Mouse (Mus musculus) forebrain, embryonic 11.5 days (tissue): ENCODE data around the gene Gpr61. TPM values are rescaled to one million over a fixed set of nuclear protein-coding genes. Genes with fewer than 3 reads are reported as not detected.

ENCODE experiments used
- ATAC-seq: fragments of 200-750 bp; cut with Nextera tagmentation; replicated peaks from 2 replicates; pipeline ENCODE4 v1.8.0; 2017; ENCODE audit warnings: moderate TSS enrichment; ENCODE audit not compliant: low FRiP score
- DNase-seq: peaks from one replicate; pipeline ENCODE4 v3.0.0-alpha.2; 2017; ENCODE audit warnings: low spot score
- H3K27ac ChIP-seq: fragments of 300-500 bp; sonication (generic); 2 replicates; pipeline ENCODE4 v1.5.1; 2014; ENCODE audit warnings: low read depth, low read length
- H3K27me3 ChIP-seq: fragments of 300-500 bp; sonication (generic); 2 replicates; pipeline ENCODE4 v1.6.1; 2014; ENCODE audit warnings: mild to moderate bottlenecking, low read length, mixed read lengths; ENCODE audit not compliant: control insufficient read depth, insufficient read depth
- H3K36me3 ChIP-seq: fragments of 300-500 bp; sonication (generic); 2 replicates; pipeline ENCODE4 v1.6.1; 2014; ENCODE audit warnings: mild to moderate bottlenecking, low read length, moderate library complexity, mixed read lengths; ENCODE audit not compliant: control insufficient read depth, insufficient read depth
- H3K4me1 ChIP-seq: fragments of 300-500 bp; sonication (generic); replicated peaks from 2 replicates; pipeline ENCODE4 v1.6.1; 2014; ENCODE audit warnings: low read length, mixed read lengths; ENCODE audit not compliant: control insufficient read depth, insufficient read depth
- H3K4me2 ChIP-seq: fragments of 300-500 bp; sonication (generic); 2 replicates; pipeline ENCODE4 v1.6.1; 2014; ENCODE audit warnings: low read depth, mild to moderate bottlenecking, low read length, moderate library complexity, mixed read lengths; ENCODE audit not compliant: severe bottlenecking
- H3K4me3 ChIP-seq: fragments of 300-500 bp; sonication (generic); 2 replicates; pipeline ENCODE4 v1.5.1; 2014; ENCODE audit warnings: low read depth, low read length
- H3K9ac ChIP-seq: fragments of 300-500 bp; sonication (generic); 2 replicates; pipeline ENCODE4 v1.6.1; 2014; ENCODE audit warnings: low read length
- H3K9me3 ChIP-seq: fragments of 300-500 bp; sonication (generic); 2 replicates; pipeline ENCODE4 v1.6.1; 2016; ENCODE audit warnings: low read length, mixed read lengths; ENCODE audit not compliant: control insufficient read depth
- WGBS: fragments of 180-500 bp; shearing (Covaris S2); extraction: QIAGEN DNeasy Blood & Tissue Kit; methylation state at CpG from one replicate; pipeline ENCODE4 v1.1.7; 2014; 5-methylcytosine and 5-hydroxymethylcytosine counted together
- polyA plus RNA-seq: library from polyadenylated mRNA; unstranded; fragments of >200 nt; fragmentation: Nextera tagmentation; extraction: Ambion mirVana; gene quantifications from 2 replicates; pipeline ENCODE4 v1.2.1, GENCODE M21; 2014

Gpr61 gene
- polyA plus RNA-seq, 1 experiment from 2014 or later = 0.32 TPM

DNA sequence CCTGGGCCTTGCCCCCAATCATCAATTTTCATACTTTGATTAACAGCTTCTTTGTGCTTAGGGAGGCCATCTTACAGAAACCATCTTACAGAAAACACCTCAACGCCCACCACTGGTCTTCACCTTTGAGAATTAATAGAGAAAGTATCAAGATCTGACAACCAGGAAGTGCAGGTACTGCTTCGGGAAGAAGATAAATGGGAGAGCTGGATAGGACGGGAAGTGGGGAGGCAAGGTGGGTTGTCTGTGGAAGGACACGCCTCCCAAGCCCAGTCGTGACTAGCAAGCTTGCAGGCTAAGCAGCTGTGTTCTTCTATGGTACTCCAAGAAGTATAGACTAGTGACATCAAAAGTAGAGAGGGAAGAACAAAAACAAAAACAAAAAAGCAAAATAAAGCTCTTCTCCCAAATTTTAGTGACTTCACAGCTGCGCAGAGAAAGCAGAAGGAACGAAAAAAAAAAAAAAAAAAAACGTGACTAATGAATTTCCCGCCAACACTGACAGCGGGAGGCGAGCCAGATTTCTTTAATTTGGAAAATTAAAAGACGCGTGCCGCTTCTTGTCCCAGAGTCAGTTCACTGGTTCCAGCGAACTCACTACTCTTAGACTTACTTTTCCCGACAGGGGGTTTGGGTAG, 30.9 kb upstream of the Gpr61 start:
- Histone ChIP-seq H3K9ac (peak overlapping the region; percentile 72), H3K36me3 (no peaks in the 10 kb centered on the region), H3K4me1 (peaks cover 4% of the 10 kb centered on the region; the same call in 1 of the 2 replicates), H3K4me3 (peak overlapping the region; percentile 73), H3K27ac (no peak overlapping the region), H3K9me3 (no peaks in the 10 kb centered on the region), H3K4me2 (peak overlapping the region; percentile 94), H3K27me3 (0 out of 2 replicates have a peak, but pooled peaks cover 3% of the 10 kb centered on the region)
- peak; percentile 46 for DNase-seq
- whole genome bisulfite sequencing = 4% methylated on average over 16 of the region's 16 CpGs
- ATAC-seq = no peak

DNA sequence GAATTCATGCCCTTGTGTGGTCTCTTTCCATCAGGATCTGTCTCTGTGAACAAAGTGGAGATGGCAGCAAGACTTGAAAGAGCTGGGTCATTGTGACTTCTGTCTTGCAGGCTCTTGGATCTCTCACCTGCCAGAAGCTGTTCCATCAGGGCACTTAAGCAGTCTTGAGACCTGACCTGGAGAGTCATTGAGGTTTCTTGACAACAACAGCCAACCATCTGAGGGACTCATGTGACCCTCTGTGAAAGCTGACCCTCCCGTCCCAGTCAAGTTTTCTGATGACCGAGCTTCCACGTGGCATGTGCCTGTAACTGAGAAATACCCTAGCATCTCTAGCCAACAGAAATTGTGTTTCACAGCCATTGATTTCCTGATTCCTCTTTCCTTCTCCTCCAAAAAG, 30.1 kb upstream of the Gpr61 start:
- H3K9me3 ChIP-seq = no peaks in the 10 kb centered on the region

DNA sequence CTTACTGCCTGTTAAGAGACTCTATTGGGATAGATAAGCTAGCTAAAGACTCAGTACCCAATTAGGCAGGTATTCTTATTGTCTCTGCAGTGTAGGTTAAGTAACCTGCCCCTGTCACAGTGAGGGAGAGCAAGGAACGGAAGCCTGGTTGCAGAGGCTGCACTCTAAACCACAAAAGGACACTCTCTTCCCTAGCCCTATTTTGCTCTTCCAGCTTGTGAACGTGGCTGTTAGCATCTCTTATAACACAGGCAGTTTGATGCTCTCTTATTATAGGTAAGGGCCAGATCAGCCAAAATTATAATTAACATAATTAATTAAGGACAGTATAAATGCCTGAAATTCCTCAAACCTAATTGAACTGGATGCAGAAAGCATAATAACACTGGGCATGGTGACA, 25.8 kb upstream of the Gpr61 start:
- H3K9ac ChIP-seq = no peak overlapping the region
- 0 out of 2 replicates have a peak, but pooled peaks cover 3% of the 10 kb centered on the region for H3K27me3 ChIP-seq
- 32% methylated on average over 2 of the region's 2 CpGs for WGBS
- ATAC-seq (no peak), DNase-seq (peak; percentile 23)
- H3K36me3 ChIP-seq = no peaks in the 10 kb centered on the region
- H3K4me2 ChIP-seq = no peak overlapping the region
- H3K9me3 ChIP-seq = no peaks in the 10 kb centered on the region
- no peak overlapping the region for H3K4me3 ChIP-seq
- 0 out of 2 replicates have a peak, but pooled peaks cover 3% of the 10 kb centered on the region for H3K4me1 ChIP-seq
- no peak overlapping the region for H3K27ac ChIP-seq

More for the DNA sequence above, 30.1 kb upstream of the Gpr61 start:
- no peak overlapping the region for H3K9ac ChIP-seq
- peaks cover 4% of the 10 kb centered on the region; the same call in 1 of the 2 replicates for H3K4me1 ChIP-seq
- no peak overlapping the region for H3K4me3 ChIP-seq
- ATAC-seq = no peak
- H3K36me3 ChIP-seq = no peaks in the 10 kb centered on the region
- DNase-seq = peak; percentile 34
- WGBS = 81% methylated on average over 3 of the region's 3 CpGs
- H3K27me3 ChIP-seq = 0 out of 2 replicates have a peak, but pooled peaks cover 3% of the 10 kb centered on the region
- H3K27ac ChIP-seq = no peak overlapping the region
- H3K4me2 ChIP-seq = no peak overlapping the region

DNA sequence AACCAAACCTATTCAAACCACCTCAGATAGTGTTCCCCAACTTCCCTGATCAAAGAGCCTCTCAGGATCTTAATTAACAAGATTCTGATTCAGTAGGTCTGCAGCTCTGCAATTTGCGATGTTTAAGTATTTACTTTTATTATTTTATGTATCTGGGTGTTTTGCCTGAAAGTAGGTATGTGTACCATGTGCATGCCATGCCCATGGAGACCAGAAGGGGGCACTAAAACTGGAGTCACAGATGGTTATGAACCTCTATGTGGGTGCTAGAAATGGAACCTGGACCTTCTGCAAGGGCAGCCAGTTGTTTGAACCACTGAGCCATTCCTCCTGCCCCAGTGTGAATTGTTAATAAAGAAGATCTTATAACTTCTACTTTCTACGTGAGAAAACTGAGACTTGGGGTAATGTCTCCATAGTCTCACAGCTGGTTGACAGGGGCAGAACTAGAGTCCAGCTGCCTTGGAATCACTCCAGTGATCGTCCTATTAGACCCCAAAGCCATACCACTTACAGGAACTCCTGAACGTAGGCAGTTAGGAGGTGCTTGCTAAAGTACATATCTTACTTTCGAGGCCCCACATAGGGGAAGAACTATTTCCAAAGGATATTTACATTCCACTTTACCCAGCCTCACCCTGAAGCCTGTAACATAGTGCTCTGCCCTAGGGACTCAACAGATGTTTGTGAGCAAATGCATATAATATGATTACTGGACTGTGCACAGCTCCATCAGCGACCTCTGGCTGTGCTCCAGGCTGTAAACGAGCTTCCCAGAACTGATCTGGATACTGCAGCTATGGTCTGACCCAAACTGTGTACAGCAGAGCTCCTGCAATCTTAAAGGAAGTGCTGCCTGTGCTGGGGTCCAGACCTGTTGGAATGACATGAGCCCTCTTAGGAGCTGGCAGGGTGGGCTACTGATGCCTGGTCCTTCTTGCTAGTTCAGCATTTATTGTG, 24.4 kb upstream of the Gpr61 start:
- no peak overlapping the region for H3K9ac ChIP-seq
- no peak overlapping the region for H3K27ac ChIP-seq
- no peak overlapping the region for H3K4me2 ChIP-seq
- no peaks in the 10 kb centered on the region for H3K36me3 ChIP-seq
- no peaks in the 10 kb centered on the region for H3K27me3 ChIP-seq
- 81% methylated on average over 7 of the region's 7 CpGs for WGBS
- no peaks in the 10 kb centered on the region for H3K9me3 ChIP-seq
- H3K4me3 ChIP-seq = no peak overlapping the region
- DNase-seq = peak; percentile 25
- H3K4me1 ChIP-seq = peaks cover 11% of the 10 kb centered on the region
- no peak for ATAC-seq

DNA sequence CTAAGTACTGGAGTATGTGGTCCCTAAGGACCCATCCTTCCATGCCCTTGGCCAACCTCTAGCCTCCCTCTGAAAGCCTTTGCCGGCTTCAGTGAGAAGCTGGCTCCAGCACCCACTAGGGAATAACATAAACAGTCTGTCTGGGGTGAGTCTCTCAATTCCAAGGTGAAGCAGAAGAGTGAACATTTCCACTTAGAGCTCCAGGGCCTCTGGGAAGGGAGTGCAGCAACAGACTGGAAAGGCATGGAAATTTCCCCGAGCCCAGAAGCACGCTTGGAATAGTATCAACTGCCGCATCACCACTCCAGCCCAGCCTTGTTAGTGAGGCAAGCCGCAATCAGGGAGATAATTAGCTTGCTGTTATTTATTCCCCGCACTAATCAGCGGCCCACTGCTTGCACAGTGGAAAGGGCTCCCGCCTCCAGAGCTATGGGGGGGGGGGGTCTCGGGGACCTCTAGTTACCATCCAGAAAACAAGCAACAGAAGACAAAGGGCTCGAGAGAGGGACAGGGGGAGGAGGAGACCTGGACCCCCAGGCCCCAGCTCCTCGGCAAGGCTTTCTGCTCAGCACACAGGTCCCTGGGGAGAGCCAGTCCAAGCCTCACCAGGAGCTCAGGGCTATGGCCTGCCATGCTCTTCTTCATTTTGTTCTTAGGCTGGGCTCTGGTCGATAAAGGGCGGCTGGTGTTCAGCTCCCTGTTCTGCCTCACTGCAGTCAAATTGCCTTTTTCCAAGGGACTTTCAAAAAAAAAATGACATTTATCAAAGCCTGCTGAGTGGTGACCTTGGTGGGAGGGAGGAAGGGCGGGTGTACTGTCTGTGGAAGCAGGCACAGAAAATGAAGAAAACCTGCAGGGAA, 20.2 kb upstream of the Gpr61 start:
- peak; percentile 80 for DNase-seq
- H3K9me3 ChIP-seq = no peaks in the 10 kb centered on the region
- no peaks in the 10 kb centered on the region for H3K36me3 ChIP-seq
- peak overlapping the region; percentile 26; the same call in 1 of the 2 replicates for H3K4me2 ChIP-seq
- 21% methylated on average over 14 of the region's 14 CpGs for WGBS
- peak overlapping the region; percentile 4 for H3K27ac ChIP-seq
- H3K4me1 ChIP-seq = peaks cover 11% of the 10 kb centered on the region
- H3K9ac ChIP-seq = peak overlapping the region; percentile 35; the same call in 1 of the 2 replicates
- no peak overlapping the region for H3K4me3 ChIP-seq
- peak; percentile 92 for ATAC-seq
- H3K27me3 ChIP-seq = no peaks in the 10 kb centered on the region

DNA sequence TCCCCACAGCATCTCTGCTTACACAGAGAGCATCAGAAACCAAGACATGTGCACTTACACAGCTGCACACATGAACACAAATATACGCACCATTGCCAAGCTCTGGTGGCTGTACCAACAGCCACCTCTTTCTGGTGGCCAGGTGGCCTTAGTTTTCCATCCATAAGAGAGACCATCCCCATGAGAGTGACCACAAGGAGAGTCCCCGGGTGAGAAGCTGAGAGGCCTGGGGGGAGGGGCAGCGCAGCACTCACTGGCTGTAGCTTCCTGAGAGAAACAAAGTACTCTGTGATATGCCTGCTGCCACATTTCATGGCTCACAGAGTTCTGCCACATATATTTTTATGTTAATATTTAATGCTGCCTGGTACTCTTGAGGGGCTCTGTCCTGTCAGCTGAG, 14.5 kb upstream of the Gpr61 start:
- 49% methylated on average over 3 of the region's 3 CpGs for WGBS
- H3K9ac ChIP-seq = 0 out of 2 replicates have a peak overlapping the region, but pooled peaks have one; percentile 23
- no peak overlapping the region for H3K4me3 ChIP-seq
- peak; percentile 52 for DNase-seq
- H3K27ac ChIP-seq = no peak overlapping the region
- H3K9me3 ChIP-seq = no peaks in the 10 kb centered on the region
- ATAC-seq = no peak
- H3K4me2 ChIP-seq = no peak overlapping the region
- H3K27me3 ChIP-seq = 0 out of 2 replicates have a peak, but pooled peaks cover 2% of the 10 kb centered on the region
- no peaks in the 10 kb centered on the region for H3K36me3 ChIP-seq
- peaks cover 30% of the 10 kb centered on the region for H3K4me1 ChIP-seq

DNA sequence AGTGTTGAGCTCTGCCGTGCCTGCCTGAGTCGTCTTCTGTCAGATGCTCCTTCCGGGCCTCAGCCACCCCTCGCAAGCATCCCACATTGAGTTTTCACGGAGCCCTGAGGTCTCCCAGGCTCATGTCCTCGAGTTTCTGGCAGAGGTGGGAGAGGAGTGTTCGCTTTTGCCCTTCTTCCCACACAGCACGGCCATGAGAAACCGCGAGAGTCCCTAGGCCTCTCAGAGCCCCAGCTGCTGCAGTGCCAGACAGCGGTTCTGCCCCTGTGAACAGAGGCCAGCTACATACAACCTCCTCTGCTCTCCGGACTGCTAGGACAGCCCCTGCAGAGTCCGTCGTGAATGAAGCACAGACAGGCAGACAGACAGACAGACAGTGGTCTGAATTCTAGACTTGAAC, 12.8 kb upstream of the Gpr61 start:
- no peak overlapping the region for H3K4me2 ChIP-seq
- no peaks in the 10 kb centered on the region for H3K9me3 ChIP-seq
- H3K27ac ChIP-seq = no peak overlapping the region
- WGBS = 41% methylated on average over 14 of the region's 14 CpGs
- H3K9ac ChIP-seq = no peak overlapping the region
- H3K4me1 ChIP-seq = peaks cover 29% of the 10 kb centered on the region
- ATAC-seq (no peak), DNase-seq (peak; percentile 52)
- 0 out of 2 replicates have a peak, but pooled peaks cover 2% of the 10 kb centered on the region for H3K27me3 ChIP-seq
- H3K4me3 ChIP-seq = no peak overlapping the region
- H3K36me3 ChIP-seq = no peaks in the 10 kb centered on the region
